Mouse (Mus musculus): ENCODE measurements around the gene Rag1.

DNA sequence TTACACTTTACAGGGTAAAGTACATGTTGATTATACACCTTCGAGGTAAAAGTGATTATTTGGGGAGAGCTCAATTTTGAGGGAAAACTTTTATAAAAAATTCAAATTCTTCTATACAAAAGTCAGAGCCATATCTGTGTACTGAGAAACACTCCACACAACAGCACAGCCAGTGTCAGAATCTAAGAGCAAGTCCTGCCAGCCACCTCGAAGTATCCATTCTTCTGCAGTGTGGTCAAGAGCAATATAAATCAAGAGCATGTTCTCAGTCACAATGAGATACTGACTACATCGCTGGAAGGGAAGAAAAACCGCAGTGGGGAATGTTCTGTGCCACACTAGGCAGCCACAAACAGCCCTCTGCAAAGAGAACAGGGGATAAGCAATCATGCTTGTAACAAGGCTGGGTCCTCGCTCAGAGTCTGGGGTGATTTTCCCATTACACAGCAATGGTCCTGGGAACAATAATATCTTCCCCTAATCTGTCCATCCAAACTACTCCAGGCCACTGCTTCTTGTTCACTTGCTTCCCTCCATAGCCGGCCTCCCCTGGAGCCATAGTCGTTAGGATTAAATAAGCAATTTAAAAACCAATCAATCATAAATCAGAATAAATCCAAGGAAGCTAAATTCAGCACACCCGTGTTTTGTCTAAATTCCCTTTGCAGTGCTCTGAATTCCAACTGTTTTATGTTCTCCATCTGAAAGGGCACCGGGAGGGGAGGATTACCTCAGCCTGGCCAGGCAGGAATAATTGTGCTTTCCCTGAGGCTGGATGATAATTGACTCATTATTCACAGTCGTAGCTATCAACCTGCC, 57.1 kb downstream of the Rag1 start:
- TF ChIP-seq CTCF (IDR thresholded peaks at IDR 0.05; ENCODE audit: low read depth) (no peak), EP300 (IDR thresholded peaks at IDR 0.05; ENCODE audit: low read depth) (no peak)

Measured in heart, postnatal 0 days (tissue).